Mouse (Mus musculus) hindbrain, embryonic 15.5 days (tissue): Measurements from ENCODE around the gene Vti1a. TPM values are rescaled to one million over a fixed set of nuclear protein-coding genes. Genes with fewer than 3 reads are reported as not detected.

Experiments
- ATAC-seq: fragments of 200-750 bp; cut with Nextera tagmentation; 2 replicates; pipeline ENCODE4 v1.8.0; 2017; ENCODE audit warnings: low read depth, moderate number of reproducible peaks, moderate TSS enrichment; ENCODE audit not compliant: low FRiP score
- H3K27ac ChIP-seq: fragments of 300-500 bp; sonication (generic); replicated peaks from 2 replicates; pipeline ENCODE4 v1.5.1; 2015; ENCODE audit warnings: mild to moderate bottlenecking, inconsistent platforms
- H3K27me3 ChIP-seq: fragments of 300-500 bp; sonication (generic); 2 replicates; pipeline ENCODE4 v1.6.1; 2015; ENCODE audit warnings: control low read depth, inconsistent platforms
- H3K36me3 ChIP-seq: fragments of 300-500 bp; sonication (generic); 2 replicates; pipeline ENCODE4 v1.6.1; 2015; ENCODE audit warnings: control low read depth, inconsistent platforms
- H3K4me1 ChIP-seq: fragments of 300-500 bp; sonication (generic); replicated peaks from 2 replicates; pipeline ENCODE4 v1.6.1; 2015; ENCODE audit warnings: control low read depth, inconsistent platforms
- H3K4me2 ChIP-seq: fragments of 300-500 bp; sonication (generic); 2 replicates; pipeline ENCODE4 v1.6.1; 2015; ENCODE audit warnings: moderate library complexity, mild to moderate bottlenecking, inconsistent platforms
- H3K4me3 ChIP-seq: fragments of 300-500 bp; sonication (generic); 2 replicates; pipeline ENCODE4 v1.5.1; 2015; ENCODE audit warnings: mild to moderate bottlenecking, inconsistent platforms
- H3K9ac ChIP-seq: fragments of 300-500 bp; sonication (generic); 2 replicates; pipeline ENCODE4 v1.6.1; 2015; ENCODE audit warnings: inconsistent platforms
- H3K9me3 ChIP-seq: fragments of 300-500 bp; sonication (generic); 2 replicates; pipeline ENCODE4 v1.6.1; 2016; ENCODE audit warnings: control low read depth, inconsistent platforms
- WGBS: fragments of 180-500 bp; shearing (Covaris S2); methylation state at CpG from one replicate; pipeline ENCODE4 v1.1.7; 2015; 5-methylcytosine and 5-hydroxymethylcytosine counted together
- polyA plus RNA-seq: library from polyadenylated mRNA; unstranded; fragments of >200 nt; fragmentation: Nextera tagmentation; extraction: Ambion mirVana; gene quantifications from 2 replicates; pipeline ENCODE4 v1.2.1, GENCODE M21; 2015

Vti1a gene
- polyA plus RNA-seq, 1 experiment from 2014 or later = 35.6 TPM

DNA sequence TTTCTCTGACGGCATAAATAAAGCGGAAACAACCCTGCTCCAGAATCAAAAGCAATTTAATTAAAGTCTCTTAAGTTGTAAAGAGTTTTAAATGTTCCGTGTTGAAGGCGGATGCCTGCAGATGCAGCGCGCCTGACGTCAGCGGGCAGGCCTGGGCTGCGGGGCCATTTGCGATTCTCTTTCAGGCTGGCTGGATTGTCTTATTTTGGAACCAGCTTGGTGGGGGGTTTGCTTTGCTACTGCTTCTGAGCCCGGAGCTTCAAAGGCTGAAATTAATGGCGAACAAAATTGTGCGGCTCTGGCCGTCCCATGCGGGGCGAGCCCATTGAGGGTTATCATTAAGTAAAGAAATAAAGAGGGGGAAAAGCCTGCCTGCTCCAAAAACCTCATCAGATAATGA, 310.4 kb downstream of the Vti1a start:
- ATAC-seq = no peak
- no peaks in the 10 kb centered on the region for H3K9me3 ChIP-seq
- H3K4me3 ChIP-seq = 0 out of 2 replicates have a peak overlapping the region, but pooled peaks have one; percentile 11
- no peak overlapping the region for H3K9ac ChIP-seq
- 44% methylated on average over 16 of the region's 16 CpGs for WGBS
- peaks cover 9% of the 10 kb centered on the region; the same call in 1 of the 2 replicates for H3K27me3 ChIP-seq
- no peaks in the 10 kb centered on the region for H3K36me3 ChIP-seq
- H3K4me2 ChIP-seq = peak overlapping the region; percentile 44
- no peak overlapping the region for H3K27ac ChIP-seq
- H3K4me1 ChIP-seq = peaks cover 25% of the 10 kb centered on the region

DNA sequence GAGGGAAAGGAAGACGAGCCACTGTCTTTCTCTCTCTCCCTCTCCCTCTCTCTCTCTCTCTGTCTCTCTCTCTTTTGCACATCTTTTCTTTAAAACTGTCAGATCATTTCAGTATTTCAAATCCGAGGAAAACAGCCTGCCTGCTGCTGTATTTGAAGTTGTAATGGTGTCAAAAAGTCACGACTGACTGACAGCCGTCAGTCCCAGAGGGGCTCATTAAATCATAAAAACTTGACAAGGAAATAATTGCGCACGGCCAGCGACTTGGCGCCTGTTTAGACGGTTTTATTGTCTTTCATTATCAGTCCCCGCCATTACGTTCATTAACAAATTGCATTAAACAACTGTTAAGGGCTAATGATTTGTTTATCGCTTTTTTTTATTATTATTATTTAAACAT, 310.9 kb downstream of the Vti1a start:
- Histone ChIP-seq H3K36me3 (no peaks in the 10 kb centered on the region), H3K4me3 (no peak overlapping the region), H3K27me3 (peaks cover 10% of the 10 kb centered on the region), H3K27ac (no peak overlapping the region), H3K9me3 (no peaks in the 10 kb centered on the region), H3K9ac (no peak overlapping the region), H3K4me2 (peak overlapping the region; percentile 44), H3K4me1 (peaks cover 22% of the 10 kb centered on the region)
- 48% methylated on average over 12 of the region's 12 CpGs for WGBS
- ATAC-seq = no peak

DNA sequence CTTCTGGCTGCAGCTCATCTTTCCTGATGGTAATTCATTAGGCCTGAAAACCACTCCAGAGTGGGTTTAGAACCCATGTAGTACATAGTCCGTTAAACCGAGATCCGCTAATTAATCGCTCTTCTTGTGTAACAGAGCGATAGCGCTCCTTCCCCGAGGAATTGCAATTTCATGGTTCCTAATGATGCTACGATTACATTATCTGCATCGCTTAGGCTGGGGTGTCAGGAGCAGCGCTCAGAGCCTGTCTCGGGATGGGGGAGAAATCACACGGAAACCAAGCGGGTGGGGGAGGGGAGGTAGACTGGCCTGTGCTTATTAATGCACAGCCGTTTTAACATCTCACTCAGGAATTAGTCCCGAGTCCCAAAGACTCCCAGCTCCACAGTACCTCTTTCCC, 319.4 kb downstream of the Vti1a start:
- no peak for ATAC-seq
- WGBS = 24% methylated on average over 15 of the region's 15 CpGs

DNA sequence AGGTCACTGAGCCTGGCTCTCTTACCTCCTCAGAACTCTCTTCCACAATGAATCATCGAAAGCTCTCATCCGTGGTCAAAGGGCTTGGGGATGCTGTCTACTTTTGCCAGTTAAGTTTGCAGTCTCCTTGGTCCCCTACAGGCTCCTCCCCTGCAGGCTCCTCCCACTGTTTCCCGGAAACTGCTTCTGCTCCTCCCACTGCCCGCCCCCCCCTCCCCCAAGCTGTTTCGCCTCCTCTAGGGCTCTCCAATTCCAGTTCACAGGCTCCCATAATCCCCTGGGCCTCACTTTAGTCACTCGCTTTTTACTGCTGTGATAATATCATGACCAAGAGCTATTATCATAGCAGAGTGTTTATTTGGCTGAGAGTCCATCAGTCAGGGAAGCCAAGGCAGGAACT, 324.2 kb downstream of the Vti1a start:
- 93% methylated on average over 6 of the region's 6 CpGs for WGBS
- no peak for ATAC-seq
- H3K9me3 ChIP-seq = no peaks in the 10 kb centered on the region
- H3K27ac ChIP-seq = no peak overlapping the region
- peaks cover 7% of the 10 kb centered on the region; the same call in 1 of the 2 replicates for H3K27me3 ChIP-seq
- no peak overlapping the region for H3K4me2 ChIP-seq
- H3K4me3 ChIP-seq = no peak overlapping the region
- no peaks in the 10 kb centered on the region for H3K36me3 ChIP-seq
- peaks cover 20% of the 10 kb centered on the region for H3K4me1 ChIP-seq
- H3K9ac ChIP-seq = no peak overlapping the region

More for the DNA sequence above, 319.4 kb downstream of the Vti1a start:
- Histone ChIP-seq H3K36me3 (no peaks in the 10 kb centered on the region), H3K4me3 (no peak overlapping the region), H3K4me1 (peaks cover 6% of the 10 kb centered on the region; the same call in 1 of the 2 replicates), H3K9ac (no peak overlapping the region), H3K27me3 (peaks cover 14% of the 10 kb centered on the region), H3K27ac (no peak overlapping the region), H3K9me3 (no peaks in the 10 kb centered on the region), H3K4me2 (no peak overlapping the region)

DNA sequence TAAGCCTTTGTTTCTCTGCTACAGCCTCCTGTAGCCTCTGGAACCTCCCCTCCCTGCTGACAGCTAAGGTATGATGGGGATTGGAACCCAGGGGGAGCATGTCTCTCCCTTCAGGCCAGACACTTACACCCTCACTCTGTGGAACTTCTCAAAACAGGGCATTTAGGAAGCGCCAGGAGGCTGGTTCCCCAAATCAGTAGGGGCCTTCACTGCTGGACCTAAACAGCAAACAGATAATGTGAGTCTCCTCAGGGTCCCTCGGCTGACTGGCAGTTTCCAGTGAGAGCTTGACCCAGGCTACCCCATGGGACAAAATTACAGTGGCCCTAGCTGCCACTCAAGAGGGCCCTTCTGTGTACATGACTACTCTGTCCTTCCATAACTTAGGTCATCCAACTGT, 325.8 kb downstream of the Vti1a start:
- H3K4me2 ChIP-seq = no peak overlapping the region
- H3K4me1 ChIP-seq = peaks cover 15% of the 10 kb centered on the region; the same call in 1 of the 2 replicates
- 63% methylated on average over 2 of the region's 2 CpGs for WGBS
- H3K4me3 ChIP-seq = no peak overlapping the region
- H3K9ac ChIP-seq = no peak overlapping the region
- ATAC-seq = no peak
- H3K9me3 ChIP-seq = no peaks in the 10 kb centered on the region
- H3K27ac ChIP-seq = no peak overlapping the region
- H3K27me3 ChIP-seq = peaks cover 10% of the 10 kb centered on the region; the same call in 1 of the 2 replicates
- no peaks in the 10 kb centered on the region for H3K36me3 ChIP-seq

DNA sequence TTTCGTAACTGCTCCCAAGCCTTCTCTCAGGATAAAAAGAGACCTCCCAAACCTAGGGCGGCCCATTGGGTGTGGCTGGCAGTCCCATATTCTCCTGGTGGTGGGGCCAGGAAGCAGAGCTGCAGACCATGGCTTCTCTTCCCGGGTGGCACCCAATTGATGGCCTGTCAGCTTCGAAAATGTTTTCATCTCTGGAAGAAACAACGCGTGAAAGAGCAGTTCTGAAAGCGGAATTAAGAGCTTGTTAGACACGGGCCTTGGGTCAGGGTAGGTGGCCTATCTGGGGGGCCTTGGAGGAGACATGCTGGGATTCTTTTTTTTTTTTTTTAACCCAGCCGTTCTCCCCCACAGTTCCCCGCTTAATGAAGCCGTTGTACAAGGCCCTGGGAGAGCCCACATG, 326.3 kb downstream of the Vti1a start:
- ATAC-seq = no peak
- Histone ChIP-seq H3K4me1 (peaks cover 15% of the 10 kb centered on the region; the same call in 1 of the 2 replicates), H3K36me3 (no peaks in the 10 kb centered on the region), H3K4me3 (no peak overlapping the region), H3K27me3 (peaks cover 10% of the 10 kb centered on the region), H3K9me3 (no peaks in the 10 kb centered on the region), H3K27ac (no peak overlapping the region), H3K9ac (no peak overlapping the region), H3K4me2 (no peak overlapping the region)
- whole genome bisulfite sequencing = 39% methylated on average over 11 of the region's 11 CpGs

DNA sequence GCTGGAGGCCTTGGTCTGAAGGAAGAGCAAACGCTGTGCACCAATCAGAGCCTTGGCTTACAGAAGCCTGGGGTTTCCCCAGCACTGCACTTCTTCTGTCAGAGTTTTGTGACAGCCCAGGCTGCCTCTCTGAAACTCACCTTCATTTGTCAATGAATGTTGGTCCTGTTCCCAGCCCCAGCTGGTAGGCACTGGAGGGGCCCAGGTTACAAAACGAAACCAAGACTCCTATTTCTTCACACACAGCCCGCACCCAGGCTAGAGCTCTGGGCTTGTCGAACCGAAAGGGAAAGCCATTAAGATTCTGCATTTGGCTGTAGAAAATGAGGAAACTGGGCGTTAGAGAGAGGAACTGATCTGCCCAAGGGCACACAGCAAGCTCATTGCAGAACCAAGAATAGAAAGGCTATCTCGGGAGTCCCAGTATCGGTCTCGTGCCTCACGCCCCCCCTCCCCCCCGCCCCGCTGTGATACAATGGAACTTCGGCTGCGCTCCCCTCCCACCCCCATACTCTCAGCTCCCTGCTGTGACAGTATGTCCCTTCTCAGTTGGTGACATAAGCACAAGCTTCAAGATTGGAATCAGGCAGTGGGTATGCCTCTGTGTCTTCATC, 327.3 kb downstream of the Vti1a start:
- Histone ChIP-seq H3K36me3 (no peaks in the 10 kb centered on the region), H3K9ac (no peak overlapping the region), H3K4me3 (peak overlapping the region; percentile 20), H3K4me1 (peaks cover 15% of the 10 kb centered on the region; the same call in 1 of the 2 replicates), H3K27me3 (peaks cover 10% of the 10 kb centered on the region), H3K4me2 (peak overlapping the region; percentile 40), H3K9me3 (no peaks in the 10 kb centered on the region), H3K27ac (no peak overlapping the region)
- ATAC-seq = no peak; the same call in 1 of the 2 replicates
- WGBS = 9% methylated on average over 12 of the region's 14 CpGs

DNA sequence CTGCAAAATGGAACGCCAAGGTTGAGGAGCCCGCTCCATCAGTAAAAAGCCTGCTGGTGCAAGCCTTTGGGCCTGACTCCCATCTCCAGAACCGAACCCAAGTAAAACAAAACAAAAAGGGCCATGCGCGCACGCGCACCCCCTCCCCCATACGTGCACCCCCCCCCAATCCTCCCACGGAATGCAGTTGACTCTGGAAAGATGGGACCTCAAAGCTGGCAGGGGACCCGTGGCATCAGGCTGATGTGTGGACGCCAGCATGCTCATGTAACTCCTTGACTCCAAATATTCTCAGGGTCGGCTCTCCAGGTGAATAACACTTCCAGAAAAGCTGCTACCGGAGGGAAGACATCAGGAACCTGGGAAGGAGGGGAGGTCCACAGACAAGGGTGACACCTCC, 327.8 kb downstream of the Vti1a start:
- Histone ChIP-seq H3K27me3 (peaks cover 10% of the 10 kb centered on the region), H3K9ac (no peak overlapping the region), H3K36me3 (no peaks in the 10 kb centered on the region), H3K4me2 (peak overlapping the region; percentile 40), H3K27ac (no peak overlapping the region), H3K4me1 (peaks cover 15% of the 10 kb centered on the region; the same call in 1 of the 2 replicates), H3K4me3 (no peak overlapping the region), H3K9me3 (no peaks in the 10 kb centered on the region)
- 75% methylated on average over 13 of the region's 13 CpGs for WGBS
- ATAC-seq = no peak

DNA sequence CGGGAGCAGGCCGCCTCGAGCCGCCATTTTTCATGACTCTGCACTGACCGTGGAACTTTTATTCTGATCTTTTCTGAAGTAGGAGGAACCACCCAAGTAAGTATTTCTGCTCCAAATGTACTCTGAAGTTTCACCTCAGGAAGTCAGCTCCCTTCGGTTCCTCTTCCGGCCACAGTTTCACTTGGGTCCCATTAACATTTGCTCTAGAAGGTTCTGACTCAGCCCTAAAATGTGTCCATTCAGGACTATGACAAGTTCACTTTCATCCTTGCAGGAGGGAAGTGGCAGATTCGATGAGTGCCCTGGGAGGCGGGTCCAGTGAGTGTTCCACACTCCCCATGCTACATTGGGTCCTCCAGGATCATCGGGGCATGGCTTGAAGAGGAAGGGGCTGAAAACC, 333.3 kb downstream of the Vti1a start:
- H3K27ac ChIP-seq = no peak overlapping the region
- H3K4me3 ChIP-seq = no peak overlapping the region
- H3K4me2 ChIP-seq = no peak overlapping the region
- peaks cover 10% of the 10 kb centered on the region for H3K27me3 ChIP-seq
- ATAC-seq = no peak
- H3K9me3 ChIP-seq = no peaks in the 10 kb centered on the region
- no peaks in the 10 kb centered on the region for H3K4me1 ChIP-seq
- no peaks in the 10 kb centered on the region for H3K36me3 ChIP-seq
- no peak overlapping the region for H3K9ac ChIP-seq
- 93% methylated on average over 10 of the region's 10 CpGs for WGBS

DNA sequence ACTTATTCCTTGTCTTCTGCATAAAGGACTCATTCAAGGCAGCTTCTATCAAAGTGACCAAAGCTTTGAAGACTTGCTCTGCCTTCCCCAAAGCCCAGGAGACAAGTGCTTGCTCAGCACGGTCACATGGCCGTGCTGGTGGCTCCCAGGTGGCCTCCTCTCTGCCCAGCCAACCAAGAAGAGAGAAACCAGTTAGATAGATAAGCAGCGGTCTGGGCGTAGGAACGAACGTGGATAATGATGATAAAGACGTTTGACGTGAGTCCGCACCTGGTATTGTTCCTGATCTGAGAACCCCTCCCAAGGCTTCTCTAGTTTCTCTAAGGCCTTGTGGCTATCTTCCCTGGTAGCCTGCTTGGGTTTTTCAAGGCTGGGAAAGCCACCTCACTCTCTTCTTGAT, 334.9 kb downstream of the Vti1a start:
- Histone ChIP-seq H3K4me2 (no peak overlapping the region), H3K27me3 (peaks cover under 1% of the 10 kb centered on the region), H3K27ac (no peak overlapping the region), H3K9me3 (no peaks in the 10 kb centered on the region), H3K4me1 (no peaks in the 10 kb centered on the region), H3K9ac (no peak overlapping the region), H3K36me3 (no peaks in the 10 kb centered on the region), H3K4me3 (no peak overlapping the region)
- 80% methylated on average over 9 of the region's 9 CpGs for WGBS
- no peak for ATAC-seq

DNA sequence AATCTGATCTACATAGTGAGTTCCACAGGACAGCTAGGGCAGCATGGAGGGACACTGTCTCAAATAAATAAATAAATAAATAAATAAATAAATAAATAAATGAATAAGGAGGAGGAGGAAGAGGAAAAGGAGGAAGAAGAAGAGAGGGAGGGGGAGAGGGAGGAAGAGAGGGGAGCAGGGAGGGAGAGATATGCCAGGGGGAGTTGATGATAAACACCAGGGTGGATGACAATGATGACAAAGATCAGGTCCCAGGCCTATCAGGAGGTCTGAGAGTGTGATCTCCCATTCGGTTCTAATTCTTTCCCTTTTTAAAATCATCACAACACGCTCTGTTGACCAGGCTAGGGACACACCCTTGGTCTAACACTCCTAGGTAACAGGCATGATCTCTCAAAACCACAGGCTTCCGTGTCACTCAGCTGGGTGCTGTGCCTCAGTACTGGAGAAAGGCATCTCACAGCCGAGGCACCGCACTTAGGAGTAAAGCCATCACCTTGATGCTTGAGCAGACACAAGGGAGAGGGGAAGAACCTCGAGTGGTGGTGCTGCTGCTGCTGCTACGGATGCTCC, 336.7 kb downstream of the Vti1a start:
- ATAC-seq = no peak
- Histone ChIP-seq H3K4me2 (no peak overlapping the region), H3K27ac (no peak overlapping the region), H3K9me3 (no peaks in the 10 kb centered on the region), H3K36me3 (no peaks in the 10 kb centered on the region), H3K4me3 (no peak overlapping the region), H3K9ac (no peak overlapping the region), H3K4me1 (no peaks in the 10 kb centered on the region), H3K27me3 (no peaks in the 10 kb centered on the region; the same call in 1 of the 2 replicates)
- 86% methylated on average over 7 of the region's 7 CpGs for WGBS

DNA sequence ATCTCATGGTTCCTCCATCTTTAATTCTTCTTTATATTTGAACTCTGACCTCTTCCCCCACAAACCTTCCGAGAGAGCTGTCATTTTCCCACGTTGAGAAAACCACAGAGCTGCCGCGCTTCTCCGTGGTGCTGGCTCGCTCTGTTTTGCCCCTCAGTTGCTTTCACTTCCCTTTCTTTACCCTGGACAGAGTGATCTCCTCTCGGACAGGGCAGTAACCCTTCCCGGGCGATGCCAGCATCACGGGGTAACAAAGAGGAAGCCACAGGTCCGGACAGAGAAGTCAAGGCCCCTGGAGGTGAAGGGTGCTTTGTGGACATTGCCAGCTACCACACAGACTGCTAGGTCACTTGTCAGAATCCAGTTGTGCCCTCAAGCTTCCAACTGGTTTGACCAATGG, 344.1 kb downstream of the Vti1a start:
- Histone ChIP-seq H3K4me3 (no peak overlapping the region), H3K36me3 (no peaks in the 10 kb centered on the region), H3K4me1 (no peaks in the 10 kb centered on the region), H3K4me2 (no peak overlapping the region), H3K27ac (no peak overlapping the region), H3K9ac (no peak overlapping the region), H3K9me3 (no peaks in the 10 kb centered on the region), H3K27me3 (no peaks in the 10 kb centered on the region)
- ATAC-seq = no peak
- WGBS = 93% methylated on average over 11 of the region's 11 CpGs
